Mouse (Mus musculus) embryonic facial prominence, embryonic 14.5 days (tissue): ENCODE data around the gene Naglu. TPM values are rescaled to one million over a fixed set of nuclear protein-coding genes. Genes with fewer than 3 reads are reported as not detected.

Experiments
- ATAC-seq: fragments of 200-750 bp; cut with Nextera tagmentation; 2 replicates; pipeline ENCODE4 v1.8.0; 2017; ENCODE audit warnings: low read depth, moderate number of reproducible peaks, moderate TSS enrichment
- DNase-seq: peaks from one replicate; pipeline ENCODE4 v3.0.0-alpha.2; 2015; ENCODE audit warnings: low spot score
- H3K27ac ChIP-seq: fragments of 300-500 bp; sonication (generic); replicated peaks from 2 replicates; pipeline ENCODE4 v1.5.1; 2014; ENCODE audit warnings: low read depth, mild to moderate bottlenecking, low read length, moderate library complexity
- H3K27me3 ChIP-seq: fragments of 300-500 bp; sonication (generic); replicated peaks from 2 replicates; pipeline ENCODE4 v1.6.1; 2014; ENCODE audit warnings: low read length; ENCODE audit not compliant: control insufficient read depth, insufficient read depth
- H3K36me3 ChIP-seq: fragments of 300-500 bp; sonication (generic); 2 replicates; pipeline ENCODE4 v1.6.1; 2014; ENCODE audit warnings: low read length, mixed read lengths; ENCODE audit not compliant: control insufficient read depth, insufficient read depth
- H3K4me1 ChIP-seq: fragments of 300-500 bp; sonication (generic); 2 replicates; pipeline ENCODE4 v1.6.1; 2014; ENCODE audit warnings: antibody characterized with exemption, low read length; ENCODE audit not compliant: control insufficient read depth, insufficient read depth
- H3K4me2 ChIP-seq: fragments of 300-500 bp; sonication (generic); 2 replicates; pipeline ENCODE4 v1.6.1; 2014; ENCODE audit warnings: low read depth, mild to moderate bottlenecking, low read length, moderate library complexity, mixed read lengths
- H3K4me3 ChIP-seq: fragments of 300-500 bp; sonication (generic); 2 replicates; pipeline ENCODE4 v1.5.1; 2014; ENCODE audit warnings: low read depth, mild to moderate bottlenecking, low read length
- H3K9ac ChIP-seq: fragments of 300-500 bp; sonication (generic); 2 replicates; pipeline ENCODE4 v1.6.1; 2014; ENCODE audit warnings: low read depth, mild to moderate bottlenecking, low read length, moderate library complexity, mixed read lengths
- H3K9me3 ChIP-seq: fragments of 300-500 bp; sonication (generic); 2 replicates; pipeline ENCODE4 v1.6.1; 2016; ENCODE audit warnings: low read length; ENCODE audit not compliant: control insufficient read depth
- WGBS: fragments of 180-500 bp; shearing (Covaris S2); extraction: QIAGEN DNeasy Blood & Tissue Kit; methylation state at CpG from one replicate; pipeline ENCODE4 v1.1.7; 2014; 5-methylcytosine and 5-hydroxymethylcytosine counted together
- polyA plus RNA-seq: library from polyadenylated mRNA; unstranded; fragments of >200 nt; fragmentation: Nextera tagmentation; extraction: Ambion mirVana; gene quantifications from 2 replicates; pipeline ENCODE4 v1.2.1, GENCODE M21; 2014

Naglu gene
- polyA plus RNA-seq, 1 experiment from 2014 or later, result 13.9 TPM

GRCm38 (mm10) chr11:101051617-101052016 is 18.2 kb upstream of the Naglu start:
- H3K9ac ChIP-seq, result no peak overlapping the region
- H3K9me3 ChIP-seq, result no peaks in the 10 kb centered on the region
- no peak for ATAC-seq
- H3K27me3 ChIP-seq, result no peaks in the 10 kb centered on the region
- H3K4me3 ChIP-seq, result no peak overlapping the region
- no peak overlapping the region for H3K4me2 ChIP-seq
- no peak overlapping the region for H3K27ac ChIP-seq
- peaks cover 59% of the 10 kb centered on the region for H3K36me3 ChIP-seq
- 88% methylated on average over 8 of the region's 8 CpGs for WGBS
- DNase-seq, result no peak
- H3K4me1 ChIP-seq, result no peaks in the 10 kb centered on the region

- Histone ChIP-seq H3K4me2 (no peak overlapping the region), H3K9ac (no peak overlapping the region), H3K9me3 (no peaks in the 10 kb centered on the region), H3K27me3 (no peaks in the 10 kb centered on the region), H3K36me3 (peaks cover 54% of the 10 kb centered on the region), H3K4me3 (no peak overlapping the region), H3K27ac (no peak overlapping the region), H3K4me1 (no peaks in the 10 kb centered on the region)
- peak; percentile 45 for DNase-seq
- no peak for ATAC-seq
- 84% methylated on average over 10 of the region's 10 CpGs for WGBS
Measured at GRCm38 (mm10) chr11:101052751-101053473, 16.9 kb upstream of the Naglu start.

GRCm38 (mm10) chr11:101053974-101054373 is 15.8 kb upstream of the Naglu start:
- peaks cover 43% of the 10 kb centered on the region for H3K36me3 ChIP-seq
- 93% methylated on average over 1 of the region's 1 CpGs for WGBS

GRCm38 (mm10) chr11:101055418-101055817 is 14.4 kb upstream of the Naglu start:
- no peak overlapping the region for H3K9ac ChIP-seq
- H3K4me3 ChIP-seq, result no peak overlapping the region
- no peaks in the 10 kb centered on the region for H3K27me3 ChIP-seq
- ATAC-seq (no peak), DNase-seq (no peak)
- no peaks in the 10 kb centered on the region for H3K9me3 ChIP-seq
- 77% methylated on average over 13 of the region's 14 CpGs for WGBS
- H3K27ac ChIP-seq, result no peak overlapping the region
- H3K4me1 ChIP-seq, result peaks cover 11% of the 10 kb centered on the region
- peaks cover 35% of the 10 kb centered on the region; the same call in 1 of the 2 replicates for H3K36me3 ChIP-seq
- no peak overlapping the region for H3K4me2 ChIP-seq

More at GRCm38 (mm10) chr11:101053974-101054373, 15.8 kb upstream of the Naglu start:
- DNase-seq (no peak), ATAC-seq (no peak)
- no peaks in the 10 kb centered on the region for H3K9me3 ChIP-seq
- H3K9ac ChIP-seq, result no peak overlapping the region
- no peaks in the 10 kb centered on the region for H3K27me3 ChIP-seq
- no peak overlapping the region for H3K27ac ChIP-seq
- no peak overlapping the region for H3K4me3 ChIP-seq
- H3K4me2 ChIP-seq, result no peak overlapping the region
- peaks cover 3% of the 10 kb centered on the region; the same call in 1 of the 2 replicates for H3K4me1 ChIP-seq

- no peak overlapping the region; the same call in 1 of the 2 replicates for H3K9ac ChIP-seq
Measured at GRCm38 (mm10) chr11:101056885-101057284, 12.9 kb upstream of the Naglu start.

GRCm38 (mm10) chr11:101057860-101058259 is 12.0 kb upstream of the Naglu start:
- Histone ChIP-seq H3K9ac (no peak overlapping the region), H3K9me3 (no peaks in the 10 kb centered on the region), H3K4me2 (no peak overlapping the region), H3K27ac (no peak overlapping the region), H3K4me3 (no peak overlapping the region), H3K27me3 (no peaks in the 10 kb centered on the region), H3K36me3 (peaks cover 26% of the 10 kb centered on the region; the same call in 1 of the 2 replicates), H3K4me1 (peaks cover 26% of the 10 kb centered on the region)
- 34% methylated on average over 5 of the region's 5 CpGs for WGBS
- DNase-seq, result peak; percentile 76
- ATAC-seq, result peak; percentile 31

More at GRCm38 (mm10) chr11:101056885-101057284, 12.9 kb upstream of the Naglu start:
- peak; percentile 48 for DNase-seq
- Histone ChIP-seq H3K4me1 (peaks cover 22% of the 10 kb centered on the region), H3K27me3 (no peaks in the 10 kb centered on the region), H3K27ac (no peak overlapping the region), H3K4me2 (no peak overlapping the region), H3K36me3 (peaks cover 24% of the 10 kb centered on the region; the same call in 1 of the 2 replicates), H3K9me3 (no peaks in the 10 kb centered on the region), H3K4me3 (no peak overlapping the region)
- 42% methylated on average over 8 of the region's 8 CpGs for WGBS
- ATAC-seq, result peak; percentile 3; the same call in 1 of the 2 replicates

GRCm38 (mm10) chr11:101058726-101059125 is 11.1 kb upstream of the Naglu start:
- no peak overlapping the region for H3K27ac ChIP-seq
- 69% methylated on average over 4 of the region's 5 CpGs for WGBS

GRCm38 (mm10) chr11:101059473-101059872 is 10.3 kb upstream of the Naglu start:
- ATAC-seq (no peak), DNase-seq (no peak)
- H3K36me3 ChIP-seq, result peaks cover 18% of the 10 kb centered on the region; the same call in 1 of the 2 replicates
- H3K4me2 ChIP-seq, result no peak overlapping the region
- no peak overlapping the region for H3K9ac ChIP-seq
- WGBS, result 86% methylated on average over 10 of the region's 10 CpGs
- no peaks in the 10 kb centered on the region for H3K27me3 ChIP-seq
- H3K4me1 ChIP-seq, result peaks cover 42% of the 10 kb centered on the region
- no peak overlapping the region for H3K4me3 ChIP-seq
- no peaks in the 10 kb centered on the region for H3K9me3 ChIP-seq
- peak overlapping the region; percentile 90 for H3K27ac ChIP-seq

More at GRCm38 (mm10) chr11:101058726-101059125, 11.1 kb upstream of the Naglu start:
- no peak overlapping the region for H3K9ac ChIP-seq
- H3K36me3 ChIP-seq, result peaks cover 22% of the 10 kb centered on the region; the same call in 1 of the 2 replicates
- no peaks in the 10 kb centered on the region for H3K9me3 ChIP-seq
- H3K4me1 ChIP-seq, result peaks cover 34% of the 10 kb centered on the region
- H3K4me2 ChIP-seq, result no peak overlapping the region
- DNase-seq (no peak), ATAC-seq (no peak)
- no peaks in the 10 kb centered on the region for H3K27me3 ChIP-seq
- no peak overlapping the region for H3K4me3 ChIP-seq
